Mouse (Mus musculus) liver, embryonic 14.5 days (tissue): ENCODE results near the gene Tekt3.

Experiments used
- CTCF ChIP-seq: IDR thresholded peaks from 2 replicates; pipeline ENCODE4 v1.5.1; 2016; ENCODE audit warnings: antibody characterized with exemption, low read depth, control low read depth
- EP300 ChIP-seq: IDR thresholded peaks from 2 replicates; pipeline ENCODE4 v1.6.1; 2016; ENCODE audit warnings: antibody characterized with exemption, low read depth

- TF ChIP-seq EP300: no peak
- TF ChIP-seq CTCF: no peak
Measured at GRCm38 (mm10) chr11:63093601-63094000, 32.1 kb downstream of the Tekt3 start.
